Mouse (Mus musculus): ENCODE results near the gene Coa3.
"Not testable (repeated sequence)": the region's sequence is repeated elsewhere in the genome, so short reads cannot be mapped to it uniquely, and the experiment has no call there.

Gene Coa3

GRCm38 (mm10) chr11:101278223-101279192 is at the start of gene Coa3, which contains the start of gene Cntd1:
Gene Coa3 (minus strand): TSS chr11:101279114.
Gene Cntd1 (plus strand): TSS chr11:101279012.
- DNase-seq (ENCODE audit: low spot score in 2 of 2): peak; percentile 69 to 86

GRCm38 (mm10) chr11:101327311-101327710 is 48.4 kb upstream of the Coa3 start:
- DNase-seq (ENCODE audit: low spot score in 2 of 2): no peak

GRCm38 (mm10) chr11:101326147-101326546 is 47.2 kb upstream of the Coa3 start:
- DNase-seq (ENCODE audit: low spot score in 2 of 2): no peak

- not testable (repeated sequence) for DNase-seq (ENCODE audit: low spot score in 2 of 2)
Measured at GRCm38 (mm10) chr11:101325201-101325600, 46.3 kb upstream of the Coa3 start.

GRCm38 (mm10) chr11:101324763-101325162 is 45.8 kb upstream of the Coa3 start, which contains the start of gene Aoc2:
Gene Aoc2 (plus strand): TSS chr11:101325063.
- DNase-seq (ENCODE audit: low spot score in 2 of 2): no peak

- peak in 1 of 2 experiments; percentile 69 for DNase-seq (ENCODE audit: low spot score in 2 of 2)
Measured at GRCm38 (mm10) chr11:101323609-101324008, 44.7 kb upstream of the Coa3 start.

GRCm38 (mm10) chr11:101316501-101316917 is 37.6 kb upstream of the Coa3 start:
- DNase-seq (ENCODE audit: low spot score in 2 of 2): no peak

- peak; percentile 82 to 93 for DNase-seq (ENCODE audit: low spot score in 2 of 2)
Measured at GRCm38 (mm10) chr11:101315665-101316500, 37.0 kb upstream of the Coa3 start, which contains the start of gene Psme3. Gene Psme3 (plus strand): TSS chr11:101316213.

- DNase-seq (ENCODE audit: low spot score in 2 of 2): no peak
Measured at GRCm38 (mm10) chr11:101315082-101315650, 36.3 kb upstream of the Coa3 start.

GRCm38 (mm10) chr11:101314567-101314966 is 35.7 kb upstream of the Coa3 start:
- DNase-seq (ENCODE audit: low spot score in 2 of 2): no peak

GRCm38 (mm10) chr11:101312150-101312549 is 33.2 kb upstream of the Coa3 start:
- DNase-seq (ENCODE audit: low spot score in 2 of 2): no peak

GRCm38 (mm10) chr11:101311083-101311482 is 32.2 kb upstream of the Coa3 start:
- no peak for DNase-seq (ENCODE audit: low spot score in 2 of 2)

GRCm38 (mm10) chr11:101307744-101308143 is 28.8 kb upstream of the Coa3 start:
- no peak for DNase-seq (ENCODE audit: low spot score in 2 of 2)

- DNase-seq (ENCODE audit: low spot score in 2 of 2): peak; percentile 77 to 96
Measured at GRCm38 (mm10) chr11:101302004-101302798, 23.3 kb upstream of the Coa3 start, which contains the start of gene Becn1. Gene Becn1 (minus strand): TSS chr11:101302286.

- no peak for DNase-seq (ENCODE audit: low spot score in 2 of 2)
Measured at GRCm38 (mm10) chr11:101301299-101302003, 22.5 kb upstream of the Coa3 start.

GRCm38 (mm10) chr11:101300881-101301280 is 22.0 kb upstream of the Coa3 start:
- no peak for DNase-seq (ENCODE audit: low spot score in 2 of 2)

- no peak for DNase-seq (ENCODE audit: low spot score in 2 of 2)
Measured at GRCm38 (mm10) chr11:101295191-101295590, 16.3 kb upstream of the Coa3 start.

GRCm38 (mm10) chr11:101291231-101291630 is 12.3 kb upstream of the Coa3 start:
- DNase-seq (ENCODE audit: low spot score in 2 of 2): no peak

GRCm38 (mm10) chr11:101287306-101287705 is 8.4 kb upstream of the Coa3 start:
- DNase-seq (ENCODE audit: low spot score in 2 of 2): peak in 1 of 2 experiments; percentile 22

GRCm38 (mm10) chr11:101283805-101284204 is 4.9 kb upstream of the Coa3 start:
- DNase-seq (ENCODE audit: low spot score in 2 of 2): no peak

Measured in left cerebral cortex, adult 9 months (tissue).